Mouse (Mus musculus) midbrain, embryonic 13.5 days (tissue): ENCODE results near the gene Uimc1. TPM values are rescaled to one million over a fixed set of nuclear protein-coding genes. Genes with fewer than 3 reads are reported as not detected.

Source experiments
- ATAC-seq: fragments of 200-750 bp; cut with Nextera tagmentation; 2 replicates; pipeline ENCODE4 v1.8.0; 2017; ENCODE audit warnings: mild to moderate bottlenecking, moderate TSS enrichment, moderate library complexity
- H3K27ac ChIP-seq: fragments of 300-500 bp; sonication (generic); 2 replicates; pipeline ENCODE4 v1.5.1; 2015; ENCODE audit warnings: inconsistent platforms, mild to moderate bottlenecking, moderate library complexity
- H3K27me3 ChIP-seq: fragments of 300-500 bp; sonication (generic); 2 replicates; pipeline ENCODE4 v1.6.1; 2015; ENCODE audit warnings: mild to moderate bottlenecking, inconsistent platforms
- H3K36me3 ChIP-seq: fragments of 300-500 bp; sonication (generic); 2 replicates; pipeline ENCODE4 v1.6.1; 2015; ENCODE audit warnings: mild to moderate bottlenecking, inconsistent platforms
- H3K4me1 ChIP-seq: fragments of 300-500 bp; sonication (generic); replicated peaks from 2 replicates; pipeline ENCODE4 v1.6.1; 2015; ENCODE audit warnings: inconsistent platforms
- H3K4me2 ChIP-seq: fragments of 300-500 bp; sonication (generic); replicated peaks from 2 replicates; pipeline ENCODE4 v1.6.1; 2015; ENCODE audit warnings: moderate library complexity, mild to moderate bottlenecking, inconsistent platforms
- H3K4me3 ChIP-seq: fragments of 300-500 bp; sonication (generic); replicated peaks from 2 replicates; pipeline ENCODE4 v1.5.1; 2015; ENCODE audit warnings: mild to moderate bottlenecking, inconsistent platforms
- H3K9ac ChIP-seq: fragments of 300-500 bp; sonication (generic); replicated peaks from 2 replicates; pipeline ENCODE4 v1.6.1; 2015; ENCODE audit warnings: mild to moderate bottlenecking, inconsistent platforms
- H3K9me3 ChIP-seq: fragments of 300-500 bp; sonication (generic); 2 replicates; pipeline ENCODE4 v1.6.1; 2016; ENCODE audit warnings: mild to moderate bottlenecking, inconsistent platforms
- WGBS: fragments of 180-500 bp; shearing (Covaris S2); methylation state at CpG from one replicate; pipeline ENCODE4 v1.1.7; 2015; 5-methylcytosine and 5-hydroxymethylcytosine counted together
- polyA plus RNA-seq: library from polyadenylated mRNA; unstranded; fragments of >200 nt; fragmentation: Nextera tagmentation; extraction: Ambion mirVana; gene quantifications from 2 replicates; pipeline ENCODE4 v1.2.1, GENCODE M21; 2015

Uimc1 gene
- polyA plus RNA-seq, result 21.6 and 23.1 TPM in 2 replicates

DNA sequence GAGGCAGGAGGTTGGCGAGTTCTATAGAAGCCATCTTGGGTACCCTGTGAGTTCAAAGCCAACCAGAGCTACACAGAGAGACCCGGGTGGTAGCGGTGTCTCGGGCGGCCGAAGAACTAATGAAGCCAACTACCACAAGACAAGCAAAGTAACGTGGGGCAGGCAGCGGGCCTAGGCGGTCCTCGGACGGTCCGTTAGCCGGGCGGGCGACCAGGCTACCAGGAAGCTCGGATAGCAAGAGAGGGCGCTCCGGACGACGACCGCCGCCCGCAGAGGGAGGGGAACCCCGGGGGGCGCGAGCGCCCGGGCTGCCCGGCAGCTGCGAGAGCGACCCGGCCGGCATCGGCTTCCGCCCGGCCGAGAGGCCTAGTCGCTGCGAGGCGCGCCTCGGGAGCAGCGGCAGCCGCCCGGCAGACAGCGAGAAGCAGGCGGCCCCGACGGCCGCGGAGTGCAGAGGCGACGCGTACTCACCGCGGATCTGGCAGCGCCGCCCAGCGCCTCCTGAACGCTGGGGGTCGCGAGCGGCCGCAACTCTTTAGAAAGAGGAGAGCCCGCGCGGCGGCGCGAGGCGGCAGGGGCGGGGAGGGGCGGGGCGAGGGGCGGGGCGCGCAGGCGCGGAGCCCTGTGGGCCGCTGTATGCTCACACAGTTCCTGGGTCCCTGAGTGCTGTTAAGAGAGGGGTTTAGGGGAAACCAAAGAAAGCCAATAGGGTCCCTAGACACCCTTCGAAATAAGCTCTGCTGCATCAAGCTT is at the start of gene Uimc1:
Gene Uimc1, minus strand, starts transcription at position 575 of the 753 bp plus-strand sequence.
- no peaks in the 10 kb centered on the region for H3K9me3 ChIP-seq
- H3K4me3 ChIP-seq, result peak within 1 kb of the TSS; percentile 81
- H3K27ac ChIP-seq, result peak within 1 kb of the TSS; percentile 91
- peak within 1 kb of the TSS; percentile 68 for H3K4me2 ChIP-seq
- H3K36me3 ChIP-seq, result no peaks in the 10 kb centered on the region
- peak within 1 kb of the TSS; percentile 93 for H3K9ac ChIP-seq
- WGBS, result under 1% methylated on average over 56 of the region's 81 CpGs
- peak; percentile 95 for ATAC-seq
- H3K27me3 ChIP-seq, result no peaks in the 10 kb centered on the region
- peaks cover 9% of the 10 kb centered on the region for H3K4me1 ChIP-seq

- 66% methylated on average over 2 of the region's 2 CpGs for WGBS
- Histone ChIP-seq H3K9me3 (0 out of 2 replicates have a peak, but pooled peaks cover 3% of the 10 kb centered on the region), H3K27ac (no peak overlapping the region), H3K9ac (no peak overlapping the region), H3K36me3 (no peaks in the 10 kb centered on the region), H3K4me3 (no peak overlapping the region), H3K4me1 (no peaks in the 10 kb centered on the region), H3K4me2 (no peak overlapping the region), H3K27me3 (no peaks in the 10 kb centered on the region)
- ATAC-seq, result no peak
These were observed 40.2 kb upstream of the Uimc1 start for GRCm38 (mm10) chr13:55140271-55140670.

DNA sequence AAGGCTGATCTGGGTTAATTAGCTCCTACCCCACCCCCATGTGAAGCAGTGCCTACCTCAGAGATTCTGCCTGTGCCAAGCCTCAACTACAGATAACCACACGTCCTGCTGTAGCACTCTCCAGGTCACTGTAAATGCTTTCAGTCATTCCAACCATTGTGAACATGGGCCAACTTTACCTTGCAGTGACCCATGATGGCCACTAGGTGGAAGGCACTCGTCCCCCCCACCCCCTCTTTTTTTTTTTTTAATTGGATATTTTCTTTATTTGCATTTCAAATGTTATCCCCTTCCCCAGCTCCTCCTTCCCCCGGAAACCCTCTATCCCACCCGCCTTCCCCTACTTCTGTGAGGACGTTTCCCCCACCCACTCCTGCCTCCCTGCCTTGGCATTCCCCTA is 35.3 kb upstream of the Uimc1 start:
- ATAC-seq, result no peak
- Histone ChIP-seq H3K9ac (no peak overlapping the region), H3K4me2 (no peak overlapping the region), H3K36me3 (peaks cover 41% of the 10 kb centered on the region), H3K27ac (no peak overlapping the region), H3K4me1 (no peaks in the 10 kb centered on the region), H3K9me3 (0 out of 2 replicates have a peak, but pooled peaks cover 3% of the 10 kb centered on the region), H3K27me3 (no peaks in the 10 kb centered on the region), H3K4me3 (no peak overlapping the region)
- WGBS, result 12% methylated on average over 5 of the region's 5 CpGs

GRCm38 (mm10) chr13:55133448-55133847 is 33.3 kb upstream of the Uimc1 start, which contains the start of gene Gm17617:
TSS of gene Gm17617 (minus strand) at chr13:55133548.
- no peak for ATAC-seq
- Histone ChIP-seq H3K27ac (no peak within 1 kb of the TSS), H3K27me3 (no peaks in the 10 kb centered on the region), H3K9me3 (no peaks in the 10 kb centered on the region), H3K4me1 (no peaks in the 10 kb centered on the region), H3K4me2 (no peak within 1 kb of the TSS), H3K36me3 (peaks cover 55% of the 10 kb centered on the region), H3K9ac (no peak within 1 kb of the TSS), H3K4me3 (no peak within 1 kb of the TSS)
- WGBS, result 98% methylated on average over 2 of the region's 2 CpGs

DNA sequence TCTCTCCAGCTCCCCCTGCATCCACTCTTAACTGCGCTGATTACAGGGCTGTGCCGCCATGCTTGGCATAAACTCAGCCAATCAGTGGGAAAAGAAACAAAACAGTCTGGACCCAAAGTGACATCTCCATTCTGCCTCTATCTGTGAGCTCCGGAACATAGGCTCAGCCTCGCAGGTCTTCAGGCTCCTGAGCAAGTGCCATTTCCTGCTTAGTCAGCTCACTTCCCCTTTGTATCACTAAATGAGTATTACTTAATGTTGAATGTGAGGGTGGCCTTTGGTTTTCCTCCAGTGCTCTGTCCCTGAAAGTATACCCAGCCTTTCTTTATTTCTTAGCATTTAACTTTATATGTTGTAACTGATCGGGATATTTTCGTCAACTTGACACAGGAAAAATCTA is 24.8 kb upstream of the Uimc1 start:
- no peak overlapping the region for H3K27ac ChIP-seq

GRCm38 (mm10) chr13:55114375-55114774 is 14.3 kb upstream of the Uimc1 start:
- H3K27me3 ChIP-seq, result no peaks in the 10 kb centered on the region
- H3K4me3 ChIP-seq, result no peak overlapping the region
- no peak overlapping the region for H3K4me2 ChIP-seq
- ATAC-seq, result no peak
- H3K27ac ChIP-seq, result no peak overlapping the region
- no peaks in the 10 kb centered on the region for H3K4me1 ChIP-seq
- 89% methylated on average over 6 of the region's 6 CpGs for WGBS
- H3K9ac ChIP-seq, result no peak overlapping the region
- peaks cover 65% of the 10 kb centered on the region for H3K36me3 ChIP-seq
- H3K9me3 ChIP-seq, result no peaks in the 10 kb centered on the region

More for the DNA sequence above, 24.8 kb upstream of the Uimc1 start:
- no peak overlapping the region for H3K4me2 ChIP-seq
- H3K9ac ChIP-seq, result no peak overlapping the region
- no peak for ATAC-seq
- no peaks in the 10 kb centered on the region for H3K9me3 ChIP-seq
- H3K36me3 ChIP-seq, result peaks cover 67% of the 10 kb centered on the region
- no peak overlapping the region for H3K4me3 ChIP-seq
- H3K27me3 ChIP-seq, result no peaks in the 10 kb centered on the region
- no peaks in the 10 kb centered on the region for H3K4me1 ChIP-seq
- 95% methylated on average over 6 of the region's 6 CpGs for WGBS

GRCm38 (mm10) chr13:55107694-55108093 is 7.6 kb upstream of the Uimc1 start:
- Histone ChIP-seq H3K27me3 (no peaks in the 10 kb centered on the region), H3K4me1 (peaks cover 14% of the 10 kb centered on the region), H3K4me2 (no peak overlapping the region), H3K9me3 (no peaks in the 10 kb centered on the region), H3K36me3 (peaks cover 24% of the 10 kb centered on the region), H3K27ac (no peak overlapping the region), H3K4me3 (no peak overlapping the region), H3K9ac (no peak overlapping the region)
- 93% methylated on average over 8 of the region's 8 CpGs for WGBS
- no peak for ATAC-seq

DNA sequence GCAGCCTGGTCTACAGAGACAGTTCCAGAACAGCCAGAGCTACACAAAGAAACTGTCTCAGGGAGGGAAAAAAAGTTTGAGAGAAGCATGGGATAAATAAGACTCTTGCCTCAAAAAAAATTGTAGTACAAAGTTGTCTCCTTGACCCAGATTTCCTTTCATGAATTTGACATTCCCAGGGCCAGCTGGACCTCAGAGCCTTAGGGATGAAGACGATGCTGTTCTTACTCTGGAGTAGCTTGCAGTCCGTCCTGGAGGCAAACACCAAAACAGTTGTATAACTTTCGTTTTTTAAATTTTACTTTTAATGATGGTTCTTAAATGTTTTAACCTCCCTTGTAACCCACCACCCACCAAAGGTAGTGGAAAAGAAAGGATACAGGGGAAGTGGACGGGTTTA is 7.0 kb upstream of the Uimc1 start:
- WGBS, result 96% methylated on average over 4 of the region's 4 CpGs
- H3K27ac ChIP-seq, result no peak overlapping the region
- H3K27me3 ChIP-seq, result no peaks in the 10 kb centered on the region
- H3K9me3 ChIP-seq, result no peaks in the 10 kb centered on the region
- peaks cover 23% of the 10 kb centered on the region for H3K36me3 ChIP-seq
- no peak overlapping the region for H3K4me3 ChIP-seq
- H3K9ac ChIP-seq, result no peak overlapping the region
- H3K4me2 ChIP-seq, result no peak overlapping the region
- H3K4me1 ChIP-seq, result peaks cover 14% of the 10 kb centered on the region
- ATAC-seq, result no peak

DNA sequence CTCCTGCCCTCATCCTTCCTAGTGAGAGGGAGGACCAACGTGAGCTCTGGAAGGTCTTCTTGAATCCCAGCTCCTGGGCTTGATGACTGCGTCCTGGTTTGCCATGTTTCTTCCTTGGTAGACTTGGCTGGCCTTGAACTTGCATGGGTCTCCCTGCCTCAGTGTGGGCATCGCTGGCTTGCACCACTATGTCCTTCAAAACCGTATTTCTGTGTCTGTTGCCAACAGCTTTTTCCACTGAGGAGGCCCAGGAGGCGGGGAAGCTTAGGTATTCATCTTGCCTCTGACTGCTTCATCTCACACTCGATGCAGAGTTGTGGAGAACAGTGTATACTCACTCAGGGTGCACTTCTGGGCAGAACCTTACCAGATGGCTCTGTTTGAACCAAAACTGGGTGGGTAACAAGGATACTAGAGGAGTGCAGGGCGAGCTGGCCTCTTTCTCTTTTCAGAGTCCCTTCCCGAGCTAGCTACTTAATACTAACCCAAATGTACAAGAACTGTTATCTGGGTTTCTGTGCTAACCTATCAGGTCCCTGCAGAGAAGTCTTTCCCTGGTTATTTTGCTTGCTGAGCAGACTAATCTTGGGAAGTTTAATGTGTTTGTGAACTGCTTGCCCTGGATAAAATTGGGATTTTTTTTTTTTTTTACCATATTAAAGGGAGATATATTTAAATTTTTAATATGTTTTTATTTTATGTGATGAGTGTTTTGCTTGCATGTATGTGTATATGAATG is 6.0 kb upstream of the Uimc1 start:
- Histone ChIP-seq H3K4me3 (peak overlapping the region; percentile 90), H3K36me3 (peaks cover 18% of the 10 kb centered on the region), H3K4me2 (peak overlapping the region; percentile 83), H3K9me3 (no peaks in the 10 kb centered on the region), H3K27ac (no peak overlapping the region), H3K4me1 (peaks cover 14% of the 10 kb centered on the region), H3K9ac (peak overlapping the region; percentile 84), H3K27me3 (no peaks in the 10 kb centered on the region)
- WGBS, result 21% methylated on average over 8 of the region's 8 CpGs
- ATAC-seq, result no peak

DNA sequence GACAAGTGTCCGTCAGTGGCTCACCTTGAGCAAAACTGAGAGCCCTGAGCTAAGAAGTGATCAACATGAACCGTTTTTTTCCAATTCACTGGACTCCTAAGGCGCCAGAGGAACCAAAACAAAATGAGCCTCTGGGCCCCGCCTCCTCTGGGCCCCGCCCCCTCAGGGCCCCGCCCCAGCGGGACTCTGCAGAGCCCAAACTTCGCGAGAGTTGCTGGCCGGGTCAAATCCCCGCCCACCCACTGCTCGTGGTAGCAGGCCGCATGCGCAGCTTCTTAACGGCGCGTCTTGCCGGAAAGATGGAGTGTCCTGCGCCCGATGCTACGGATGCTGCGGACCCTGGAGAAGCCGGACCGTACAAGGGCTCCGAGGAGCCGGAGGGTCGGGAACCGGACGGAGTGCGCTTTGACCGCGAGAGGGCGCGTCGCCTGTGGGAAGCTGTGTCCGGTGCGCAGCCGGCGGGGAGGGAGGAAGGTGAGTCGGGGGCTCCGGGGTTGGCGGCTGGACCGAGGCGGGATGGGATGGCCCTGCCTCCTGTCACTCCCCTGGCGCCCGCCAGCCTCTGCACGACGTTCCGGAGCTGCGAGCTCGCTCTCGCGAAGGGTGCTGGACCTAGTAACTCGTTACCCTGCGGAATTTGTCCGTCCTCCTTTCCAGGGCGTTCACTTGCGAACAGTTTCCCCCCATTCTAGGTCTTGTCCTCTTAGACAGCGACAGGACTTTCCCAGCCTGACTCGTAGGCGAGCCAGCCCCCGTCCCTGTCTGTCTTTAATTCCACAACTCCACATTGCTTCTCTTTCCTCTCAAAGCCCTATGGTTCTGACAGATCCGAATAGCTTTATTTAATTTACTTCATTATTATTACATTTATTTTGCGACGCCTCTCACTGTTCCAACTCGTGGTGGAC is 5.2 kb upstream of the Uimc1 start, which contains the start of gene Zfp346:
Gene Zfp346, plus strand, starts transcription at position 267 of the 908 bp plus-strand sequence.
- Histone ChIP-seq H3K4me2 (peak within 1 kb of the TSS; percentile 83), H3K27ac (peak within 1 kb of the TSS; percentile 86), H3K27me3 (no peaks in the 10 kb centered on the region), H3K9me3 (no peaks in the 10 kb centered on the region), H3K9ac (peak within 1 kb of the TSS; percentile 84), H3K36me3 (peaks cover 18% of the 10 kb centered on the region), H3K4me3 (peak within 1 kb of the TSS; percentile 90), H3K4me1 (peaks cover 14% of the 10 kb centered on the region)
- peak; percentile 94 for ATAC-seq
- under 1% methylated on average over 66 of the region's 66 CpGs for WGBS

DNA sequence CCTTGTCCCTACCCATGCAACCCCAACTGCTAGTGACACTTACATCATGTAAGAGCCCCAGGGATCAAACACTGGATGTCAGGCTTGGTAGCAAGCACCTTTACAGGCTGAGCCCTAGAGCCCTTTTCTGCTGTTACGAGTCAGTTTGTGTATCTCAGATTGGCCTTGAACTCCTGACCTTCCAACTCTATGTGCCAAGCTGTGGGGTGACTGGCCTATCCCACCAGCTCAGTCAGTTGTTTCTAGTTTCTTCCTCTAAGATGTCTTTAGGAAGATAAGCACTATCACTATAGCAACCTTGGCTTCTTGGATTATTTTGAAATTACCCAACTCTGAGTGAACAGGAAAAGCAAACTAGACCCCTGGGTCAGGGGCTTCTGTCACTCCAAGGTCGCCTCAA is 3.3 kb upstream of the Uimc1 start:
- H3K27me3 ChIP-seq, result no peaks in the 10 kb centered on the region
- peaks cover 10% of the 10 kb centered on the region for H3K36me3 ChIP-seq
- no peaks in the 10 kb centered on the region for H3K9me3 ChIP-seq
- no peak overlapping the region for H3K9ac ChIP-seq
- ATAC-seq, result no peak
- H3K4me2 ChIP-seq, result no peak overlapping the region
- WGBS, result 71% methylated on average over 2 of the region's 2 CpGs
- no peak overlapping the region for H3K27ac ChIP-seq
- H3K4me3 ChIP-seq, result no peak overlapping the region
- H3K4me1 ChIP-seq, result peaks cover 24% of the 10 kb centered on the region
